Mouse (Mus musculus) adrenal gland, postnatal 25 days (tissue): Measurements from ENCODE around the gene Gm9913. TPM values are rescaled to one million over a fixed set of nuclear protein-coding genes. Genes with fewer than 3 reads are reported as not detected.

ENCODE experiments used
- total RNA-seq: library from RNA; stranded (reverse); gene quantifications from 2 replicates; pipeline ENCODE4 v1.2.3, GENCODE M21; 2021

Gene Gm9913
- total RNA-seq, 1 experiment from 2014 or later: not detected

Other genes starting within 250 kb of the Gm9913 start
- 26.3 and 28.8 TPM in 2 replicates for gene Fbn1, start 2.9 kb downstream of the Gm9913 start, total RNA-seq
- 5.1 TPM in 2 replicates for gene Cep152, start 120.0 kb downstream of the Gm9913 start, total RNA-seq
- 104 and 123 TPM in 2 replicates for gene Eid1, start 168.0 kb downstream of the Gm9913 start, total RNA-seq
- 3.3 and 3.4 TPM in 2 replicates for gene Shc4, start 219.1 kb downstream of the Gm9913 start, total RNA-seq